Mouse (Mus musculus) left cerebral cortex, adult 11 months (tissue): ENCODE data around the gene Aar2.
A peak's percentile ranks its signal among the peaks of the same experiment; 100 is the strongest.

Source experiments
- DNase-seq: peaks from one replicate; pipeline ENCODE4 v3.0.0; 2022; ENCODE audit warnings: low spot score

The Aar2 gene

DNA sequence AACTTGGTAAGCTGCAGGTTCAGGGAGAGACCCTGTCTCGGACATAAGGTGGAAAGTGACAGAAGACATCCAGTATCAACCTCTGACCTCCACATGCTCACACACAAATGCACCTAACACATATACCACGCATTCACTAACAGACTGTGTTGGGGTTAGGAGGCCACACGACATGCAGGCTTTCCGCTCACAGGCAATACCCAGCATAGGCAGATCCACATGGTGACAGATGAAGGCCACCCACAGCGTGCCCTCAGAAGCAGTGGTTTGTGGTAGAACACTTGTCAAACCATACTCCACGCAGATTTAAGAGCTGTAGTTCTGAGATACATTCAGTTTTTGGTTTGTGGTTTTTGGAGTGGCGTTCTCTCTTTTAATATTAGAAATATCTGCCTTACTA lies 21.3 kb downstream of the Aar2 start:
- DNase-seq, result no peak

DNA sequence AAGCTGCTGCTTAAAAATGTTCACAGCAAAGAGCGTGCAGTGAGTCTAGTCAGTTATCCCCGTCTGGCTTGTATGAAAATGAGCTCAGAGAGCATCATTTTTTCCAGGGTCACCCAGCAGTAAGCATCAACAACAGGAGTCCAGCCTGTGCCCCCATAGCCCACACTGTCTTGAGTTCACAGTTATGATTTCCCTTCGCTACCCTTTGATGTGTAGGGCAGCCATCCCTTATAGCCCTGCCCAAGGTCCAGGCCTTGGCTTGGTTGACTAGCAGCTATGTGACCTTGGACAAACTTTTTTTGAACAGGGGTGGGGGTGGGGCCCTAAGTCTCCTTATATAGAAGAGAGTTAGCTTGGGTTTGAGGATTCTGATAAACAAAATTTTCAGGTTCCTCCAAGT lies 21.9 kb downstream of the Aar2 start:
- DNase-seq, result no peak

DNA sequence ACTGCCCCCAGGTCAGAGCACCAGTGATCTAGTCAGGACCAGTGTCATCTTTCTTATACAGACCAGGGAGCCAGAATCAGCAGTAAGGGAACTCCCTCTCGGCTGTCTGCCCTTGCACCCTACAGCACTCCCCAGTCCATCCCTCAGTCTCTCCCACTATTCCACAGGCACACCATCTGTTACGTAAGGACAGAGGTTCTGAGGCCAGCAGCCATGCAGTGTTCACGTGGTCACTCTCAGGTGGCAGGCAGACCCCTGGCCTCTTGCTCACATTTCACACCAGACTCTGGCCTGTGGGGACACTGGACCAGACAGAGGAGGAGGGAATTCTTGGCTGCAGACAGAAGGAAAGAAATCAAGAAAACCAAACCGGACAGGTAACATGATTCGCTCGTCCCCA lies 24.1 kb downstream of the Aar2 start:
- DNase-seq, result no peak

DNA sequence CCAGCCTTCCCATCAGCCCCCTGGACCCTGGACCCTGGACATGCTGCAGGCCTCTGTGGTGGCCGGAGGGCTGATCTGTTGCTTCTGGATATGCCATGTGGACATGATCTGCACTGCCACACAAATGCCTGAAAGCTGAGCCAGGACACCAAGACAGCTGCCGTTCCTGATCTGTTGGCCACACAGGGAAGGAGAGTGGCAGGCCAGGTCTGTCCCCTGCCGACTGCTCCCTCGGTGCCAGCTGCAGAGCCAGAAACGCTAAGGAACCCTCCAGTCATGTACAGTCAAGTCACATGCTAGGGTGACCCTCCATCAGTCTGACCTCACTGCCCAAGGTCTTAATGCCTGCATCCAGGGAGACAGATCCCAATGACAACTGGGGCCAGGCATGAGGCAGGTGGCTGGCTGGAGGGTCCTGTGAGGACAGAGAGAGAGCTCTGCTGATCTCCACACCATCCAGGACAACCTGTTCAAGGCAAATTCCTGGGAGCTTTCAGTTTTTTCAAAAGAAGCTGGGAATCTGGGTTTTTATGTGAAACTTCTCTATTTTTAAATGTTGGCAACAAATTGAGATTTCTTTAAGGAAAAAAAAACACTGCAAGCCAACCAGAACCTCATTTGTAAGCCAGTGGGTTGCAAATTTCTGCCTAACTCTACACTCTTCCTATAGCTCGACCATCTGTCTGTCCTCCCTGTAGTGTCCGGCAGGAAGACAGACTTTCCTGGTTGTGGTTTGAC lies 29.6 kb downstream of the Aar2 start:
- DNase-seq, result no peak

DNA sequence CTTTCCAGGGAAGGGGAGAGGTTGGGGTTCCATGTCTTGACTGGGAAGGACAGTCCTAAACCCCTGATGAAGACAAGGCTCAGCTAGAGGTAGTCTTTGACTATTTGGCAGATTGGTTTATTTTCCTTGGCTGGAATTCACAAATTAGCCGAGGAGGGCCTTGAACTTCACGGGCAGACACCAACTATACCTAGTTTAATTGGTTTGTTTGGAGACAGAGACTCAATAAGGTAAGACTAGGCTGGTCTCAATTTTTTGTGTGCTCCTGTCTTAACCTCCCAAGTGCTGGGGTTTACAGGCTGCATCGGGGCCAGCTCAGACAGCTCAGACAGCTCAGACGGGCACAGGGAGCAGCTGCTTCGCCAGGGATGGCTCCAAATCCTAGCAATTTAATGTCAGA lies 33.1 kb downstream of the Aar2 start:
- DNase-seq, result no peak

DNA sequence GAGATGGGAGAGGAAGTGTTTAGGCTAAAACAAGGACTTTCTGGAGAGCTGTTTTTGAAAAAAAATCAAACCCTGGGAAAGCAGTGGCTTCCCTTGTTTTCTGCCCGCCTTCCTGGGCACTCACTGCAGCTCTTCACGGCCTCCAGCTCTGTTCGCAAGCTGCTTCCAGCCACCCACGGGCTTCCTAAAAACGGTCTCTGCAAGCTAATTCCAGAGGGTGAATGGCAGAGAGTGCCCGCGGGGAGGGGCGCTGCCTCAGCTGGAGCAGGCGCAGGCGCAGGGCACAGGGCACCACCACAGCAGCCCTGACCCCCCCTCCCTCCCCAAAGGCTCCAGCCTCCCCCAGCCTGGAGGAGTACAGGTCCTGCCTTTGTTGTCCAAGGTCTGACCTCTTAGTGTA lies 33.9 kb downstream of the Aar2 start:
- DNase-seq, result peak; percentile 81

DNA sequence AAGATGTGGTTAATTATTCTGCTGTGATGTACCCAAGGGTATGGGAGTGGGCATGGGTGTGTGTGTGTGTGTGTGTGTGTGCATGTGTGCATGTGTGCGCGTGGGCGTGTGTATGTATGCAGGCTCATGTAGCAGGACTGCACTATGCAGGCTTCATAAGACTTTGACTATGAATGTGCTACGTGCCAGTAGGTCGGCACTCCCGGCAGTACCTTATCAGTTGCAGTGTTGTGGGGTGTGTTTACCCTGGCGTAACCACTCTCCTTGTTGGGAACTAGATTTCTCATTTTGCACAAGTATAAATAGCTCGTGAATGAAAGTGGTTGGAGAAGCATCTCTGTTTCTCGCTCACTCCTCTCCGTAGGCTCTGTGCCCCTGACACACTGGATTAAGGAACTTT lies 35.5 kb downstream of the Aar2 start:
- DNase-seq, result no peak

DNA sequence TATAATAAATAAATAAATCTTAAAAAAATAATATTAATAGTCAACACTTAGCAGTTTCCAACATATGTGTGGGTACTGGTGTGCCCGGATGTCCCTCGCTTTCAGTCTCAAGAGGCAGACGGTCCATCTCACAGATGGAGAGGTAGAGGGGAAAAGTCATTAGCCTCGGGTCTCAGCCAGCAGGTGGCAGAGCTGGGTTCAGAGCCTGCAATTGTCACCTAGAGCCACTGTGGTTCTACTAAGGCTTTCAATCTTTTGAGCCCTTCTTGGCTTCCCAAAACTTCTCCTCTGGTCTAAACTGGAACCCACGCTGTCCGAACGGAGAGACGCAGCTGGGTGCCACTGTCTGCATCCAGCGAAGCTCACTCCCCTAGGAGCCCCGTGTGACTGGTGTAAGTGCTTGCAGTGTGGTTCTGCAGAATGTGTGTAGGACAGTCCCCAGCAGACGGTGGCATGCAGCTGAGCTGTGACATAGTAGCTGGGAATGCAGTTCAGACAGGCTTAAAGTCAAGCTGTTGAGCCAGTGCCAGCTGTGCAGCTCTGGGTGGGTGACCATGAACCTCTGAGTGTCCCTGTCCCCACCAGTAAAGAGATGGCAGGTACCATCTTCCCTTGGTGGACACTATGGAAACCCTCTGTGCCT lies 36.9 kb downstream of the Aar2 start:
- DNase-seq, result no peak

DNA sequence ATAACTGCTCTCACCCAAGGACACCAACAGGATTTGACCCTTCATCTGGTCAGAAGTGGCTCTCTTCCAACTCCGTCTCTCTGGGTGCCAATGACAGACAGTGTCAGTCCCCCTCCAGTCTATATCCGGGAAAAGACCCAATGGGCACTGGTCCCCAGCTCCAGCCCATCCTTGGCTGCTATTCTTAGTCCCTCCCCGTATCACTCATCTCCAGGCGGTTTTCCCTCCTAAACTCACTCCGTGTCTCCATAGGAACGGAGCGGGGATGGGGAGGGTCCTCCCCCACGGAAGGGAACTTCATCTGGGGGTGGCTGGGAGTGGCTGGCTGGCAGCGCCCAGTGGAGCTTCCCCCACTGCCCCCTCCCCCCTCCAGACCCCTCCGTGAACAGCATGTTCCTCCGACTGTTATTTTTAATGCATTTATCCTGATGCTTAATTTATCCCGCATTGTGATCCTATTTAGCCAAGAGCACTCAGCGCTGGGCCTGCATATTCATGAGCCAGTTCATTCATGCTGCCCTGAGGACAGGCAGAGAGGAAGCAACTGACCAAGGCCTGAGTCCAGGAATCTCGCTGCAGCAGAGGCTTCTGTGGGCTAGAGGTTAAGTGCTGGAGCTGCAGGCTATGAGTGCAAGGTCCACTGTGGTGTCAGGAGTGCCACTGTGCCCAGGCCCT lies 37.5 kb downstream of the Aar2 start:
- DNase-seq, result no peak

DNA sequence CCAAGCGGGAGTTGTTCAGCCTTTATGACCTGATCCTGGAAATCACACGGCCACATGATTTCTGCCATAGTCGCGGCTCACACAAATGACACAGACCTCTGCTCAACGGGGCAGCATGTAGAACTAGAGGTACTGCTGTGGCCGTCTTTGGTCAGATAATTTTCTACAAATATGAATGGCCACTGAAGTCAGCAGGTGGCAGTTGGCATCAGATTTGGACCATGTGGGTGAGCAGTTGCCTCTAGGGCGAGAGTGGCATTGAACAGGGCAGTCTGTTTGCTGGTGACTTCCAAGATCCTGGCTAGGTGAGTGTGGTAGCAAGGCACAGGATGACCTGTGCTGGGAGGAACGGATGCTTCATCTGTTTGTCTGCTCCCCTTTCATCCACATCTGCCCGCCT lies 42.1 kb downstream of the Aar2 start:
- DNase-seq, result no peak

DNA sequence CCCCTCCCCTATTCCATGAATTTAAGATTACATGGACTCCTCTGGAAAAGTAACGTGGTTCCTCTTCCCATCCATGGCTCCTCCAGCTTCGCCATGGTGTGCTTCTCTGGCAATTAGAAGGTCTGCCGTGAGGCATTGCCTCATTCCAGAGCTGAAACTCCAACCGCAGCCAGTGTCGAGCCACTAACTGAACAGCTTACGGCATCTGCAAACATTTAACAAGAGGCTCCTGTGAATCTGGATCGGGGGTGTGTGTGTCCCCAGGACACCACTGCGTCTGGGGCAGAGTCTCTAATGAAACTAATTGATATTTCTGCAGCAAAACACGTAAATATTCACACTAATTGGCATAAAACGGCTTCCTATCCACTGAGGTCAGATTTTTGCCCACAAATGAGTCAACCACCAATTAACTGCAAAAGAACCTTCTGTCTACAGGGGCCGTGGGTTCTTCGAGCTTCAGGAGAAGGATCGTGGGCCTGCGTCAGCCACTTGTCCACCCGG lies 47.7 kb downstream of the Aar2 start:
- no peak for DNase-seq

DNA sequence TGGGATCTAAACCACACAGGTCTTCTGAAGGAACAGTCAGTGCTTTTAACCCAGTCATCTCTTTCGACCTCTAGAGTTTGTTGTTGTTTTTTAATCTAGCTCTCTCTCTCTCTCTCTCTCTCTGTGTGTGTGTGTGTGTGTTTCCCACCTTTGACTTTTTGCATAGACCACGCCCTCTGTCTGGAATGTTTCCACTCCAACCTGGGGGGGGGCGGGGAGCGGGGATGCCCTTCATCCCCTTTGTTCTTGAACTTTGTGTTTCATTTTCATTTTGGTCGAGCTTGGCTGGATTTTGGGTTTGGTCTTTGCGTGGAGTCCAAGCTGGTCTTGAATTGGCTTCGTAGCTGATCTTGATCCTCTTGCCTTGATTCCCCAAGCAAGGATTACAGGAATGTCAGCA lies 55.2 kb downstream of the Aar2 start:
- no peak for DNase-seq

DNA sequence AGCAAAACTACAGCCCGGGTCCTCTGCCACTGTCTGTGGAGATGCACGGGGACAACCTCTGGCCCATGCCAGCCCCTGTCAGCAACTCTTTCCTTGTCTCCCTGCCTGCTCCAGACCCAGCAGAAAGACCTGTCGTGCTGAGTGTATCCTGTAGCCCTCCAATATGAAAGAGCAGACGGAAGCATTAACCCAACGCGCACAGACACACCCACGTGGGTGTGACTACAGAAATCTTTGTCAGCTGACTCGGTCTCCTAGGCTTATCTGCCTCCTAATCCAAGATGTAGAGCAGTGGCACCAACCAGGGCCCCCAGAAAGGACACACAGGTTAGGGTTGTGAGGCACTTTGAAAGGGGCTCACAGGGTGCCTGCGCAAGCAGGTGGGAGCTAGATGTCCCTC lies 56.3 kb downstream of the Aar2 start:
- DNase-seq, result no peak

DNA sequence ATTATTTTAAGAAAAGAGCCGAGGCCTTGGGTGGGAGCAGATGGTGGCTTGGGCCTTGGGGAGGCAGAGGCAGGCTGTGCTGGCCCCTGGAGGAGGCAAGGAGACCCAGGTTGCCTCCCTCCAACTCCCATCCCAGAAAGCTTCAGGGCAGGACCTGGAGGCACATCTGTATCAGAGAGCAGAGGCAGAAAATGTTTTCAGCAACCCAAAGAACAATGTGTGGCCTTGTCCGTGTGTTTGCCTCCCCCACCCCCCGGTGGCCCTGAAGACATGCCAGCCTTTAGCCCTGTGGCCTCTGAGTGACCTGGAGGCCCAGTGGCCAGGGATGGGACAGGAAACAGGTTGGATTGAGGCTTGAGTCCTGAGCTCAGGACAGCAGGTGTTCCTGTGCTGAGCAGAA lies 57.8 kb downstream of the Aar2 start:
- DNase-seq, result no peak

DNA sequence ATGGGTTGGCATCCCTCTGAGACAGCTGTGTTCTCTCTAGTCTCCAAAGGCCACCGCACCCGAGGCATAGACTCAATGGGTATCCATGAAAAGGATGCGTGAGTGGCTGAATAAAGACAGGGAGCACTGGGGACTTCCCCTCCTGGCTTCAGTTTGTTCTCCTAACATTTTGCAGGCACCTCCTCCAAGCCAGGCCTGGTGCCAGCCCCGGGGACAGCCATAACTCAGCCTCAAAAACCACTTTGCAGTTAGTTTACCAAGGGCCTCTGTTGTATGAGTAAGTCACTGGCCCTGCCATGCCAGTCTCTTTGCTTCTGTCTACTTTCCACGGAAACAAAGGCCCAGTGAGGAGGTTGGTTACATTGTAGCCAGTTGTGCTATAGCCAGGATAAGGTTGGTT lies 58.6 kb downstream of the Aar2 start:
- no peak for DNase-seq

DNA sequence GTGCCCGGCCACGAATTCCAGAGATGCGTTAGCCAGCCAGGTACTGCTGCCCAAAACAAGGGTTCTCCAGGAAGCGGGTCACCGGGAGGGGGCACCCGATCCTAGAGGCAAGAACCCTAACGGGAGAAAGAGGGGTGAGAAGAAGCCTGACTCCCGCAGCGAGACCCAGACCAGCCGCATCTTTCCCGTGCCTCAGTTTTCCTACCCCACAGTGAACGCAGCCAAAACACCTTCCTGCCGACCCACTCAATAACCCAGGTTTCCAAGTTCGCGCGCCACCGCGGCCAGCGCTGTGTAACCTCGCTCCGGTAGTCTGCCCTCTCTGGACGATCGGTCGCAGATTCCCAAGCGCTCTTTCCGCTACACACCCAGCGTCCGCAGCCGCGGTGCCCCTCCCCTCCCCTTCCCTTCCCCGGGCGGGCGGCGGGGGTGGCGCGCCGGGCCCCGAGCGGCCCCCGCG lies 65.7 kb downstream of the Aar2 start:
- no peak for DNase-seq

DNA sequence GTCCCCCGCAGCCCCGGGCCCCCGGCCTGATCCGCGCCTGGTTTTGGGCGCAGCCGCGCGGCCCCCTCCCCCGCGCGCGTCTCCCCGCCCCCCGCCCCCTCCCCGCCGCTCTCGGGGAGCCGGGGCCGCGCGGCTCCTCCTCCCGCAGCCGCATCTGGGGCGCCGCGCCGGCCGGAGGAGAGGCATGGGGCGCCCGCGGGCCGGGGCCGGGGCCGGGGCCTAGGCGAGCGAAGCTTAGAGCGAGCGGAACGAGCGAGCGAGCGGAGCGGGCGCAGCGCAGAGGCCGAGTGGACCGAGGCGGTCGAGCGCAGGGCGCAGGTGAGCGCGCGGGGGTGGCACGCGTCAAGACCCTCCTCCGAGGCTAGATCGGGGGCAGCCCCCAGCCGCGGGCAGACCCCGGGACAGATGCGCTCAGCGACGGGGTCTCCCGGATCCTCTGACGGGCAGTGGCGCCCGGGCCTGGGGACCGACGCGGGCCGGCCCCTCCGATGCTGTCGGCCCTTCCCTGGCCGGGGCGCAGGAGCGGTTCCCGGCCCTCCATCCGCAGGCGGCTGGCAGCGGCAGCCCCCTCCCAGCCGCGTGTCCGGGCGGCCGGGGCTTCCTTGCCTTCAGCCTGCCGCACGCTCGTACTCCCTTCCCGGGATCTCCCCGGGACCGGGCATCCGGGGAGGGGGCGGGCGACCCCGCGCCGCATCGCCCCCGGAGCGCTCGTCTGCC lies 66.3 kb downstream of the Aar2 start, which contains the start of gene Dlgap4:
Dlgap4 (plus strand) TSS at position 165 of the 717 bp plus-strand sequence.
- no peak for DNase-seq

DNA sequence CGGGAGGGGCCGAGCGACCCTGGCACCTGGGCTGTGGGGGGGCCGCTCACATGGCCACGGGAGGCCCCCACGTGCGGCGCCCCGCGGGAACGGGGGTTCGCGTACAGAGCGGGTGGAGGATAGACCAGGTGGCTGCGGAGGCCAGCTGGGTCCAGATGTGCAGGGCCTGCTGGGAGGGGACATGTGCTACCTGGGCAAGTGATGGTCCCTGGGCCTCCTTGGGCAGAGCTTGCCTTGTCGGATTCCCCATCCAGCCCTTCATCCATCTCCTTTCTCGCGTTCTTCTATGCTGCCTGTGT lies 66.8 kb downstream of the Aar2 start:
- no peak for DNase-seq

DNA sequence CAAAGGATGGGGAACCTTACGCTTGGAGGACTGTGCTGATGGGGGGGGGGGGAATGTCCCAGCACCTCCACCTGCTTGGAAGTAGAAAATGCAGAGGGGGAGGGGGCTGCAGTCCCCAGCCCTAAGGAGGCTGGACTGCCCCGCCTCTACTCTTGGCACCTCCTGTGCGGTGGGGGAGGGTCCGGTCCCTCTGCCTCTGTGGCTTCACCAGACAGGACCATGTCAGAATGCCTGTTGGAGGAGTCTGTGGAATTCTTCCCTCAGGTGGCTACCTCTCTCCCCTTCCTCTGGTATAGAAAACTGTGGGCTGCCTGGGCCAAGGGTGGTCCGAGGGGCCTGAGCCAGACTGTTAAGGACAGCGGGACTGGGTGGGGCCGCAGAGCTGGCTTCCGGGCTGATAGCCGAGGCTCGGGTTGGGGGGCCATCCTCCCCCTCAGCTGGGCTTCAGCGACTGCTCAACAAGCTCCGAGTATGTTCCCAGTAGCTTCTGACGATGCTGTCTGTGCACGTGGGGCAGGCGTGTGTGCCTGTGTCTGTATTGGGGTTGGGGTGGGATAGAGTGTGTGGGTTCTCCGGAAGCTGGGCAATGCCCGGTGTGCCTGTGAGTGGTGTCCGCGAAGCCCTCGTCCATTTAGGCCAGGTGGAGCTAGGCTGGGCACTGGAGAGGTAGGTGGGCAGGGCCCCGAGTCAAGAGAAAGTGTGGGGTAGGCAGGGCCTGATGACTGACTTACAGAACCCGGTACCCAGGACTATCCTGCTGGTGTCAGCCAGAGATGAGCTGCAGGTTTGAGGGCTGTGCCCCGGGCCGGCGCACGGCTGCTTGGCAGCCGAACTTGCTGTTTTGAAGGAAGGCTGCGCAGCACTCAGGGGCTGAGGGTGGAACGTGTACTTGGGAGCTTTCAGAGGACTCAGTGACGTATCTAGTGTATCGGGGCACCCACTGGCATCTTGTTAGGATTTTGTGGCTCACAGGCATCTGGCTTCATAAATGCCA lies 67.6 kb downstream of the Aar2 start:
- DNase-seq, result no peak

DNA sequence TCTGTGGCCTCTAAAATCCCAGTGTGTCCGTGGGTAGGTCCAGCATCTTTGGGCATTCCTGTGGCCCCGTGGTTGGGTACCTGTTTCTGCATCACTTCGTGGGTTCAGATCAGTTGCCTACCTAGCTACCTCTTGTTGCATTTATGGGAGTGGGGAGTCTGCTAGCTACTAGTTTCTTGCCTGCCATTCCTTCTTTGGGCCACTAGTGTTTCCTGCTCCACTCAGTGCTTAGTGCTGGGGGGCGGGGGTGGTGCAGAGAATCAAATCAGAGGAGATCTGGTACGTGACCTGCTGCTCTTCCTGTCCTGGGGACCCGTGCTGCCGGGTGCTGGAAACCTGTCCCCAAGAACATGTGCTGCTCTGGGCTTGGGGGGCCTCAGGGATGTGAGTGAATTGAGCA lies 69.1 kb downstream of the Aar2 start:
- DNase-seq, result no peak

DNA sequence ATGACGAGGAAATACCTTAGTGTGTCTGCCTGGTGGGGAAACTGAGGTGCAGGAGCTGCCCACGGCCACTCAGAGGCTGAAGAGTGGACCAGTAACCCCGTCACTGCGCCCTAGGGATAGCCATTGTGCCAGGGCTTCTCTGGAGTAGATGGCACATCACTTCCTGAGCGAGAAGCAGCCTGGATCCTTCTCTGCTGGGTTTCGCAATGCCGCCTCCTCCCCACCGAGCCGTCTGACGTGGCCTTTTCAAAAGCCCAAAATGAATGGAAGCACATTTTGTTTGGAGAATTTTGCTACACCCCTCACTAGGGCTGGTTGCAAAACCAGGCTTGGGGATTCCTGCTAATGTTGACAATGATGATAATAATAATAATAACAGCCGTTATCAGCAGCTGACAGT lies 70.2 kb downstream of the Aar2 start:
- no peak for DNase-seq
